Mouse (Mus musculus) stomach, postnatal 0 days (tissue): Measurements from ENCODE around the gene Ppp1r12c.

Experiments used
- CTCF ChIP-seq: IDR thresholded peaks from 2 replicates; pipeline ENCODE4 v1.5.1; 2016; ENCODE audit warnings: antibody characterized with exemption, low read depth, mild to moderate bottlenecking, moderate library complexity
- EP300 ChIP-seq: optimal IDR thresholded peaks from 2 replicates; pipeline ENCODE3; 2016; ENCODE audit warnings: antibody characterized with exemption

GRCm38 (mm10) chr7:4440549-4440948, 60.9 kb downstream of the Ppp1r12c start:
- no peak for TF ChIP-seq CTCF
- no peak for TF ChIP-seq EP300
